Mouse (Mus musculus) hindbrain, embryonic 10.5 days (tissue): ENCODE results near the gene Laptm5. TPM values are rescaled to one million over a fixed set of nuclear protein-coding genes. Genes with fewer than 3 reads are reported as not detected.

Source experiments
- DNase-seq: peaks from one replicate; pipeline ENCODE4 v3.0.0-alpha.2; 2017; ENCODE audit warnings: low spot score
- H3K27ac ChIP-seq: fragments of 300-500 bp; sonication (generic); 2 replicates; pipeline ENCODE4 v1.5.1; 2016; ENCODE audit warnings: mild to moderate bottlenecking, moderate library complexity
- H3K27me3 ChIP-seq: fragments of 300-500 bp; sonication (generic); 2 replicates; pipeline ENCODE4 v1.6.1; 2016; ENCODE audit warnings: mild to moderate bottlenecking; ENCODE audit not compliant: poor library complexity, insufficient read depth, severe bottlenecking
- H3K36me3 ChIP-seq: fragments of 300-500 bp; sonication (generic); 2 replicates; pipeline ENCODE4 v1.6.1; 2016; ENCODE audit warnings: mild to moderate bottlenecking, moderate library complexity
- H3K4me1 ChIP-seq: fragments of 300-500 bp; sonication (generic); replicated peaks from 2 replicates; pipeline ENCODE4 v1.6.1; 2016; ENCODE audit warnings: mild to moderate bottlenecking
- H3K4me3 ChIP-seq: fragments of 300-500 bp; sonication (generic); 2 replicates; pipeline ENCODE4 v1.5.1; 2016; ENCODE audit warnings: mild to moderate bottlenecking, moderate library complexity
- H3K9me3 ChIP-seq: fragments of 300-500 bp; sonication (generic); 2 replicates; pipeline ENCODE4 v1.6.1; 2016; ENCODE audit warnings: mild to moderate bottlenecking, moderate library complexity
- WGBS: fragments of 180-500 bp; shearing (Covaris S2); methylation state at CpG from one replicate; pipeline ENCODE4 v1.1.7; 2016; 5-methylcytosine and 5-hydroxymethylcytosine counted together
- polyA plus RNA-seq: library from polyadenylated mRNA; unstranded; fragments of >200 nt; fragmentation: Nextera tagmentation; extraction: Ambion mirVana; gene quantifications from 2 replicates; pipeline ENCODE4 v1.2.1, GENCODE M21; 2016

The Laptm5 gene
- polyA plus RNA-seq, 1 experiment from 2014 or later = 25.9 TPM

DNA sequence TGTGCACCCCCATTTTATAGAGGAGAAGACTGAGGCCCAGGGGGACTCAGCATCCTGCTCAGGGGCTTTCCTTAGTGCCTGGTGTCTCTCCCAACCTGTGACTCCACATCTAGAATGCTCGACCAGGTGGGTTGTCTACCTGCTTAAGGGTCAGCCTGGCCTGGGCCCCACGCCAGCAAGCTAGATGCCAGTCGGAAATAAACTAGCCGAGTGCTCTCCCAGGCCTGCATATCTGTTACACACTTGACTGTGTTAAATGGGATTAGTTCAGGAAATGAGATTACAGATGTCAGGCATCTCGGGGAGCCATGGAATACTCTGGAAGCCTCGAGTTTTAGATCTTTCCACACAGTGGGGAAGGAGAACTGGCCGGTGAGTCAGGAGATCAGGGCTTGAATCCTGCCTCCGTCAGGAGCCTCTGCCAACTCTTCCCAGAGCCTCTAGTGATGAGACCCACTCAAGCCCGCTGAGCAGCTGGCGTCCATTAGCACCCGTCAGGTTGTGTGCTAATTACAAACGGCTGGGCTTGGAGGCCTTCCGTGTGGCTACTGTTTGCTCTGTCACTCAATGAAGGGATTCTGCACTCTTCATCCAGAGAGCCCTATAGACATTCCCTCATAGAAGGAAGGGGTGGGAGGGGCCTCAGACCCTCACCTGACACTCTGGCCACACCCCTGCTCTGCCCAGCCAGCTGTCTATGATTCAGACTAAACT is 28.9 kb upstream of the Laptm5 start:
- 57% methylated on average over 13 of the region's 13 CpGs for WGBS
- peaks cover 26% of the 10 kb centered on the region for H3K27me3 ChIP-seq
- no peaks in the 10 kb centered on the region for H3K36me3 ChIP-seq
- no peak overlapping the region for H3K4me3 ChIP-seq
- peak; percentile 63 for DNase-seq
- H3K9me3 ChIP-seq = no peaks in the 10 kb centered on the region
- peaks cover 48% of the 10 kb centered on the region for H3K4me1 ChIP-seq
- peak overlapping the region; percentile 46; the same call in 1 of the 2 replicates for H3K27ac ChIP-seq

DNA sequence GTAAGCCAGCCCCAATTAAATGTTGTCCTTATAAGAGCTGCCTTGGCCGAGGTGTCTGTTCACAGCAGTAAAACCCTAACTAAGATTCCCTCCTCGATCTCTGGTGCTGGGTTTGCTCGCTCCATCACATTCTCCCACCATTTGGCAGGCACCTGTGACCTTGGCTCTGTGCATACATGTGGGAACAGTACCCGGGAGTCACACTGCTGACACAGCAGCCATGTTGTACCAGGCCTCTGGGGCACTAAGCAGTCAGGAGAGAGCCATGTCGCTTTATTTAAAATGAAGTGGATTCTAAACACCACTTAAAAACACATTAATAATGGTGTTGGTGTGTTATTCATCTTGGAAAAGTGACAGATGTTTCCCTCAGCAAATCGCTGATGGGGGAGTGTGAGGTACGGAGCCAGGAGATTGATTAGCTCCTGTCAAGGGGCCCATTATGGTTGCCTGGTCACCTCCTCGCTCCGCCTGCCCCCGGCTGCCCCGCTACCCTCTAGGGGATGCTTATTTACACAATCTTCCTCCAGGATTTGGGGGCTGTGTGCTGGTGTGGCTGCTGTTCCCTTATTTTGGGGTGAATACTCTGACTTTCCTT is 25.7 kb upstream of the Laptm5 start:
- Histone ChIP-seq H3K27me3 (peaks cover 17% of the 10 kb centered on the region), H3K27ac (no peak overlapping the region), H3K4me1 (peaks cover 65% of the 10 kb centered on the region), H3K4me3 (no peak overlapping the region), H3K9me3 (no peaks in the 10 kb centered on the region), H3K36me3 (no peaks in the 10 kb centered on the region)
- DNase-seq = peak; percentile 48
- WGBS = 53% methylated on average over 11 of the region's 11 CpGs

DNA sequence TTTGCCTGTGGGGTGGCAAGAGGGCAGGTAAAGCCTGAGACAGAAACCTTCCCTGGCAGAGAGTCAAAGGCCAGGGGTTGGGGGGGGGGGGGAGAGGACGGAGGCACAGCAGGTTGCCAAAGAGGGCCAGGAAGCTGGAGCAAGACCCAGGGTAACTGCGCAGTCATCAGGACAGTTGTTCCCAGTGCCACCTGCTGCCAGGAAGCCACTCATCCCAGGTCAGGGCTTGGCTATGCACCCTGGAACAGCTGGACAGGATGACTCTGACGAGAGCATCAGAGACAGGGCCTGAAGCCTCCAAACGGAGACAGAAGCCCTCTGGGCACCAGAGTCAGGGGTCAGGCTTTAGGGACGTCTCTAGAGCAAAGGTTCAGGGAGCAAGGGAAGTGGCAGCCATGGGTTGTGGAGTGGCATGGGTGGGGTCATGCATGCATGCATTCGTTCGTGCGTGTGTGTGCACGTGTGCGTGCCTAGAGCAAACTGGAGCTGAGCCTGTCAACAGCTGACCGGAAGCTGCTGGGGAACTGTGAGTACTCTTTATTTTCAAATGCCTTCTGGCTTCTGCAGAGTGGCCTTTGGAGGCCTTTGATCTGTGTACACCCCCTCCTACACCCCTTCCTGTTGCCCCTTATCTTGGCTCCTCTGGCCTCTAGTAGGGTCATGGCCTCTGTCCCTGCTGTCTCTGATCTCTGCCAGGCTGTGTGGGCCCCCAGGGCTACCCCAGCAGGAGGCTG is 23.0 kb upstream of the Laptm5 start:
- Histone ChIP-seq H3K36me3 (no peaks in the 10 kb centered on the region), H3K27ac (peak overlapping the region; percentile 70), H3K27me3 (peaks cover 10% of the 10 kb centered on the region), H3K4me1 (peaks cover 50% of the 10 kb centered on the region), H3K9me3 (no peaks in the 10 kb centered on the region), H3K4me3 (no peak overlapping the region)
- DNase-seq = no peak
- whole genome bisulfite sequencing = 30% methylated on average over 10 of the region's 11 CpGs

DNA sequence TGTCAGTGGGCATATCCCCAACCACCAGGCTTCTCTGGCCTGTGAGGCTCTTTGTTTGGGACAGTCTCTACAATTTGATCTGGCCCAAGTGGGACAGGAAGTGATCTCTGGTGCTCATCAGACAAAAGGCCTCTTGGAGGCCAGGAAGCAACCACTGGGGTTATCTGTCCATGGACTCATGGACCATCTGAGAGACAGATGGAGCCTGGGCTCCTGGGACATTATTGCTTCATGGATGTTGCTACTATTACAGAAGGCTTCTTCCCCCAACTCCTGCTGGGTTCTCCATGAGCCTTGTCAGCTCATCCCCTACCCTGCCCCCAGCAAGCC is 22.4 kb upstream of the Laptm5 start:
- Histone ChIP-seq H3K27ac (peak overlapping the region; percentile 70), H3K27me3 (peaks cover 10% of the 10 kb centered on the region), H3K9me3 (no peaks in the 10 kb centered on the region), H3K4me1 (peaks cover 49% of the 10 kb centered on the region), H3K4me3 (no peak overlapping the region), H3K36me3 (no peaks in the 10 kb centered on the region)
- no peak for DNase-seq

DNA sequence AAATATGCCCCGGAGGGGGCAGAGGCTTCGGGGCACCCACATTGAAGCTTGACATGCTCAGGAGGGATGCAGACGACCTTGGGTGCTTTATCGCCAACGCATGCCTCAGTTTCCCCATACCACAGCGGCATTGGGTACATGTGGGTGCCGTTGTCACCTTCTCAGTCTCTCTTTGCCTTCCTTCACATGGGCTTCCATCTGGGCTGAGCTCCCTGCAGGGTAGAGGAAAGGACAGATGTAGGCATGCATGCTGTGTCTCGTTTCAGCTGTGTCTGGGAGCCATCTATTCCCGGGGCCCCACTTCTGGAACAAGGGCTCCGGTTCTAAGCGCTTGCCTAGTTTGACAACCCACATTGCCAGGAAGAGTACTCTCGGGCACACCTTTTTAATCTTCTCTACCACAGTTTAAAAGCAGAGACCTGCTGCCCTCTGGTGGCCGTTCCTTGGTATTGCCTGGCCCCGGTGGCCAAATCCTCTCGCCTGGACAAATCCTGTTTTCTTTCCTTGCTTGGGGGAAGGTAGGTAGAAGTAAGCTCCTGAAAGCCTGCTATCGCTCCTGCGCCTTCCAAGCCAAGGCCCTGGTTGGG is 20.8 kb upstream of the Laptm5 start:
- H3K9me3 ChIP-seq = no peaks in the 10 kb centered on the region
- no peaks in the 10 kb centered on the region for H3K36me3 ChIP-seq
- H3K4me3 ChIP-seq = no peak overlapping the region
- 41% methylated on average over 17 of the region's 17 CpGs for WGBS
- H3K27ac ChIP-seq = no peak overlapping the region
- peaks cover 43% of the 10 kb centered on the region for H3K4me1 ChIP-seq
- peak; percentile 85 for DNase-seq
- H3K27me3 ChIP-seq = peaks cover 10% of the 10 kb centered on the region

DNA sequence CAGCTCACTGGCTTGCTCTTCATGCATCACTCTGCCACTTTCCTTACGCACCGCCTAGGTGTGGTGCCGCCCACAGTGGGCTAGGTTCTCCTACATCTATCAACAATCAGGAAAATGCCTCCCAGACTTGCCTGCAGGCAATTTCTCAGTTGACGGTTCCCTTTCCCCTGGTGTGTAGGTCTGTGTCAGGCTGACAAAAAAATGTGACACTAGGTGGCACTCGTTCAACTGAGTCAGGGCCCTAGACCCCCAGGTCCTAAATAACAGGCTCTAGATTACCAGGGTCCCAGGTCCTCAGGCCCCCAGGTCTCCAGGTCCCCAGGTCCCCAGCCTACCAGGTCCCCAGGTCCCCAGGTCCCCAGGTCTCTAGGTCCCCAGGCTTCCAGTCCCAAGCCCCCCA is 19.2 kb upstream of the Laptm5 start:
- Histone ChIP-seq H3K27me3 (peaks cover 7% of the 10 kb centered on the region; the same call in 1 of the 2 replicates), H3K4me3 (no peak overlapping the region), H3K4me1 (peaks cover 34% of the 10 kb centered on the region), H3K27ac (no peak overlapping the region), H3K36me3 (no peaks in the 10 kb centered on the region), H3K9me3 (no peaks in the 10 kb centered on the region)
- no peak for DNase-seq
- 63% methylated on average over 5 of the region's 5 CpGs for WGBS

DNA sequence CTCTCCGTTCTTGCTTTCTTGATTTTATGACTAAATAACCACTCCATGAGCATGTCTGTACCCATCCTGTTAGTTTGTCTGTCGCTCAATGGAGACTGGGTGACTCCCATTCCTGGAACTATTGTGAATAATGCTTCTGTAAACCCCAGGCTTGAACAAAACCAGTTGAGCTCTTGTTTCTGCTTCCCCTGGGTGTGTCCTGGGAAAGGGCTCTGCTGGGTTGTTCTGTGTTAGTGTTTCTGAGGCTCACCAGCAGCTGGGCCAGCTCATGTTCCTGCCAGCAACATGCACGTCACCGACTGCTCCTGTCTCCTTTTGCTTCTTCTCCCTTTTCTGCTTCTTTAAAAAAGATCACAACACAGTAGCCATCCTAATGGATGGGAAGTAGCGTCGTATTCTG is 17.2 kb upstream of the Laptm5 start:
- Histone ChIP-seq H3K27ac (no peak overlapping the region), H3K36me3 (no peaks in the 10 kb centered on the region), H3K4me3 (no peak overlapping the region), H3K27me3 (no peaks in the 10 kb centered on the region), H3K4me1 (peaks cover 23% of the 10 kb centered on the region), H3K9me3 (no peaks in the 10 kb centered on the region)
- DNase-seq = no peak
- 94% methylated on average over 6 of the region's 6 CpGs for WGBS

DNA sequence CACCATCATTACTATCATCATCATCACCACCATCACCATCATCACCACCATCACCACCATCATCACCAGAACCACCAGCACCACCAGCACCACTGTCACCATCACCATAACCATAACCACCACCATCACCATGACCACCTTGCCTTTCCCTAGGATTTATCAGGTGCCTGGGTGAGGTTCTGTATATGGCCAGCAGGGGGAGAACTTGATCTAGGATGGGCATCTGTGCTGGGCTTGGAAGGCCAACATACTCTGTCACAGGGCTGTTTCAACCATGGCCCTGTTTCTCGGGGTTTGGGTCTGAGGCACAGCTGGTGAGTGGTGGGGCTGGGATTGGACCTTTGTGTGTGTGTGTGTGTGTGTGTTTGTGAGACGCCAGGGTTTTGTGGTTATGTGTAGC is 16.6 kb upstream of the Laptm5 start:
- no peaks in the 10 kb centered on the region for H3K36me3 ChIP-seq
- H3K4me3 ChIP-seq = no peak overlapping the region
- peaks cover 23% of the 10 kb centered on the region for H3K4me1 ChIP-seq
- WGBS = 77% methylated on average over 2 of the region's 2 CpGs
- H3K9me3 ChIP-seq = no peaks in the 10 kb centered on the region
- no peak overlapping the region for H3K27ac ChIP-seq
- no peaks in the 10 kb centered on the region for H3K27me3 ChIP-seq
- DNase-seq = peak; percentile 53

DNA sequence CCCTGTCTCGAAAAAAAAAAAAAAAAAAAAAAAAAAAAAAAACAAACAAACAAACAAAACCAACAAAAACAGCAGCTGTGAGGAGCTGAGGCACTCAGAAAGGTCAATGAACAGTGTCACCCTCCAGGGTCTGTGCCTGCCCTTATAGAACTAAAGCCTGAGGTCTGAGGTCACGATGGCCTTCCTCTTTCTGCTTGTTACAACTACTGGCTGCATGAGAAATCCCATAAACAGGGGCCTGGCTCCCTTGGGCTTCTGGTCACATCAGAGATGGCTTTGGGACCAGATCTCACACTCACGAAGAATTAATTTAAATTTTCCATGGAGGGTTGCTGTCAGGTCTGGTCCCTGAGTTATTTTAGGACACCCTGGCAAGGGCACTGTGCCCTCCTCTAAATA is 13.5 kb upstream of the Laptm5 start:
- DNase-seq = no peak
- WGBS = 63% methylated on average over 3 of the region's 3 CpGs
- peaks cover 44% of the 10 kb centered on the region for H3K4me1 ChIP-seq
- H3K36me3 ChIP-seq = no peaks in the 10 kb centered on the region
- H3K27me3 ChIP-seq = no peaks in the 10 kb centered on the region
- H3K9me3 ChIP-seq = no peaks in the 10 kb centered on the region
- no peak overlapping the region for H3K4me3 ChIP-seq
- no peak overlapping the region for H3K27ac ChIP-seq

DNA sequence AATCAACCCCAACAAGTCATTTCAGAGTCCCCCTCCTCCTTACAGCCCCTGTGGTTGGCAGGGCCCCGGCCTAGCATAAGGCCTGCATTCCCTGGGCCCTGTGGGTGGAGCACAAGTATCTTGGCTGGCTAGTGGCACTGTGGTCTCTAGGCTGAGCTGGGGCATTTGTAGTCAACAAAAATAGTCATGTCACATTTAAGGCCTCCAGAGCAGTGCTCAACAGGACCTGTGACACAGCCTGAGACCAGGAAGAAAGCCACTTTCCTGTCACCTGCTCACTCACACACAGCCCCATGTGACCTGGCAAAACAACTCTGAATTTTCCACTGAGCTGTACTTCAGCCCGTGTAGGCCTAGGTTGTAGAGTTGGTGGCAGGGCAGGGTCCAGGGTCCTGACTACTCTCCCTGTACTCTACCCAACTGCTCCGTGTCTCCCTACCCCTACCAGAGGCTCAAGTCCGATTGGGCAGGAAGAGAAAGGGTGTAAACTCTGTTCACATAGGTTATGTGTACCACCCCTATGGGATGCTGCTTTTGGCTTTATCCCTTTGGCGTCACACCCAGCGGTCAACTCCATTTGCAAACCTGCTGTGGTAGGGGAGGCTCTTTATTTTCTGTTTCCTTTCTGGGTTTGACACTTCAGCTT is 13.0 kb upstream of the Laptm5 start:
- Histone ChIP-seq H3K4me3 (no peak overlapping the region), H3K4me1 (peaks cover 49% of the 10 kb centered on the region), H3K27ac (no peak overlapping the region), H3K9me3 (no peaks in the 10 kb centered on the region), H3K36me3 (no peaks in the 10 kb centered on the region), H3K27me3 (no peaks in the 10 kb centered on the region)
- 80% methylated on average over 6 of the region's 6 CpGs for WGBS
- DNase-seq = no peak

DNA sequence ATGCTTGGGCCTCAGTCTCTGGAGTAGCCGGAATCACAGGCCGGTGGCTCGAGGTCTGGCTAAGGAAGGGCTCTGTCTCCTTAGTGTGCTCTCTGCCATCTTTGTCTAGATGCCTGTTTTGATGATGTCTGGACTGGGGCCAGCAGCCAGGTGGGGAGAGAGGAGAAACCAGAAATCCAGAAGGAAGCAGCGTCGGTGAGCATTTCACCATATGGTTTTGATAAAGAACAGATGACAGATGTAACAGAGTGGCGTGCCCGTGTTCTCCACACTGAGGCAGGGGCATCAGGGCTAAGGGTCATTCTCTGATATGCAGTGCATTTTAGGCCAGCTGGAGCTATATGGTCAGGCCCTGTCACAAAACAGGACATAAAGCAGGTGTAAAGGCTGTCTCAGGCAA is 12.2 kb upstream of the Laptm5 start:
- Histone ChIP-seq H3K9me3 (no peaks in the 10 kb centered on the region), H3K36me3 (no peaks in the 10 kb centered on the region), H3K4me1 (peaks cover 56% of the 10 kb centered on the region), H3K27ac (no peak overlapping the region), H3K4me3 (no peak overlapping the region), H3K27me3 (no peaks in the 10 kb centered on the region)
- 66% methylated on average over 7 of the region's 7 CpGs for WGBS
- no peak for DNase-seq

DNA sequence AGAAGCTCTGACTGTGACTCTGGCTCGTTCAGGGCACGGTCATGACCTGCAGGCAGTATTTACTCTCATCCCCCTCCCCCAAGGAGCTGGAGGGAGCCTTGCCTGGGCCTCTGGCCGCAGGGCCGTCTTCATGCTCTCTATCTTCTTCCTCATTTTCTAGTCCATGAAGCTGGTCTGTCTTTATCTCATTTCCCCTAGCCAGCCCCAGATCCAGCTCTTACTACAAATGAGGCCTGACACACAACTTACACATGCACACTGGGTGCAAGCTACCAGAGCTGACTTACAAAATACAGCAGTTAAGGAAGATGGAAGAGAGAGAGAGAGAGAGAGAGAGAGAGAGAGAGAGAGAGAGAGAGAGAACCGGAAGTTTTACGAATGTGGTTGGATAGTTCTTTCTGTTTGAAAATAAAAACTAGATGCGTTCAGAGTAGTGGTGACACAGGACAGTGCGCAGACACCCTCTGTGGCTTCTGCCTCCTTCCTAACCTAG is 10.6 kb upstream of the Laptm5 start:
- H3K27me3 ChIP-seq = no peaks in the 10 kb centered on the region
- H3K4me3 ChIP-seq = no peak overlapping the region
- DNase-seq = no peak
- H3K36me3 ChIP-seq = no peaks in the 10 kb centered on the region
- no peaks in the 10 kb centered on the region for H3K9me3 ChIP-seq
- 60% methylated on average over 8 of the region's 8 CpGs for WGBS
- H3K4me1 ChIP-seq = peaks cover 69% of the 10 kb centered on the region
- peak overlapping the region; percentile 36; the same call in 1 of the 2 replicates for H3K27ac ChIP-seq
